Mouse (Mus musculus): ENCODE data around the gene Sec14l3. TPM values are rescaled to one million over a fixed set of nuclear protein-coding genes. Genes with fewer than 3 reads are reported as not detected.

Sec14l3 gene
- polyA plus RNA-seq, 1 experiment from 2014 or later: not detected

GRCm38 (mm10) chr11:4076633-4077032 lies 12.0 kb downstream of the Sec14l3 start:
- no peak overlapping the region for H3K4me3 ChIP-seq (ENCODE audit: low read depth, low read length)
- no peaks in the 10 kb centered on the region for H3K9me3 ChIP-seq (replicated peaks; ENCODE audit: control insufficient read depth, low read length)
- no peaks in the 10 kb centered on the region for H3K4me1 ChIP-seq (ENCODE audit: control insufficient read depth, insufficient read depth, low read length)
- H3K27ac ChIP-seq (ENCODE audit: low read depth, low read length): no peak overlapping the region
- H3K9ac ChIP-seq (ENCODE audit: low read depth, low read length): no peak overlapping the region
- no peak for ATAC-seq (replicated peaks; ENCODE audit: insufficient number of reproducible peaks, low FRiP score, low TSS enrichment)
- WGBS (ENCODE audit: insufficient replicate concordance): 13% methylated on average over 8 of the region's 8 CpGs
- H3K4me2 ChIP-seq: no peak overlapping the region
- no peaks in the 10 kb centered on the region; the same call in 1 of the 2 replicates for H3K27me3 ChIP-seq (ENCODE audit: control insufficient read depth, insufficient read depth, low read length)
- no peaks in the 10 kb centered on the region for H3K36me3 ChIP-seq (ENCODE audit: control insufficient read depth, insufficient read depth, low read length)

- no peak overlapping the region for H3K9ac ChIP-seq (ENCODE audit: low read depth, low read length)
- H3K27ac ChIP-seq (ENCODE audit: low read depth, low read length): no peak overlapping the region
- no peak overlapping the region for H3K4me2 ChIP-seq
- H3K27me3 ChIP-seq (ENCODE audit: control insufficient read depth, insufficient read depth, low read length): no peaks in the 10 kb centered on the region; the same call in 1 of the 2 replicates
- H3K4me3 ChIP-seq (ENCODE audit: low read depth, low read length): no peak overlapping the region
- H3K9me3 ChIP-seq (replicated peaks; ENCODE audit: control insufficient read depth, low read length): no peaks in the 10 kb centered on the region
- 71% methylated on average over 7 of the region's 7 CpGs for WGBS (ENCODE audit: insufficient replicate concordance)
- no peaks in the 10 kb centered on the region for H3K36me3 ChIP-seq (ENCODE audit: control insufficient read depth, insufficient read depth, low read length)
- ATAC-seq (replicated peaks; ENCODE audit: insufficient number of reproducible peaks, low FRiP score, low TSS enrichment): no peak
- no peaks in the 10 kb centered on the region for H3K4me1 ChIP-seq (ENCODE audit: control insufficient read depth, insufficient read depth, low read length)
These were observed 13.8 kb downstream of the Sec14l3 start for GRCm38 (mm10) chr11:4078267-4078933.

GRCm38 (mm10) chr11:4080219-4080618 lies 15.6 kb downstream of the Sec14l3 start:
- H3K27me3 ChIP-seq (ENCODE audit: control insufficient read depth, insufficient read depth, low read length): no peaks in the 10 kb centered on the region; the same call in 1 of the 2 replicates
- H3K4me2 ChIP-seq: no peak overlapping the region
- no peaks in the 10 kb centered on the region for H3K4me1 ChIP-seq (ENCODE audit: control insufficient read depth, insufficient read depth, low read length)
- ATAC-seq (replicated peaks; ENCODE audit: insufficient number of reproducible peaks, low FRiP score, low TSS enrichment): no peak
- 12% methylated on average over 4 of the region's 4 CpGs for WGBS (ENCODE audit: insufficient replicate concordance)
- no peaks in the 10 kb centered on the region for H3K36me3 ChIP-seq (ENCODE audit: control insufficient read depth, insufficient read depth, low read length)
- H3K9me3 ChIP-seq (replicated peaks; ENCODE audit: control insufficient read depth, low read length): no peaks in the 10 kb centered on the region
- no peak overlapping the region for H3K4me3 ChIP-seq (ENCODE audit: low read depth, low read length)
- H3K9ac ChIP-seq (ENCODE audit: low read depth, low read length): no peak overlapping the region
- H3K27ac ChIP-seq (ENCODE audit: low read depth, low read length): no peak overlapping the region

GRCm38 (mm10) chr11:4083316-4084078 lies 18.9 kb downstream of the Sec14l3 start:
- Histone ChIP-seq H3K9ac (ENCODE audit: low read depth, low read length) (no peak overlapping the region), H3K9me3 (replicated peaks; ENCODE audit: control insufficient read depth, low read length) (no peaks in the 10 kb centered on the region), H3K4me1 (ENCODE audit: control insufficient read depth, insufficient read depth, low read length) (no peaks in the 10 kb centered on the region), H3K36me3 (ENCODE audit: control insufficient read depth, insufficient read depth, low read length) (no peaks in the 10 kb centered on the region), H3K27me3 (ENCODE audit: control insufficient read depth, insufficient read depth, low read length) (no peaks in the 10 kb centered on the region; the same call in 1 of the 2 replicates), H3K4me3 (ENCODE audit: low read depth, low read length) (no peak overlapping the region), H3K27ac (ENCODE audit: low read depth, low read length) (no peak overlapping the region), H3K4me2 (no peak overlapping the region)
- 35% methylated on average over 5 of the region's 5 CpGs for WGBS (ENCODE audit: insufficient replicate concordance)
- no peak for ATAC-seq (replicated peaks; ENCODE audit: insufficient number of reproducible peaks, low FRiP score, low TSS enrichment)

GRCm38 (mm10) chr11:4086246-4086645 lies 21.6 kb downstream of the Sec14l3 start:
- no peak overlapping the region for H3K4me2 ChIP-seq
- H3K4me1 ChIP-seq (ENCODE audit: control insufficient read depth, insufficient read depth, low read length): no peaks in the 10 kb centered on the region
- H3K27ac ChIP-seq (ENCODE audit: low read depth, low read length): no peak overlapping the region
- H3K27me3 ChIP-seq (ENCODE audit: control insufficient read depth, insufficient read depth, low read length): no peaks in the 10 kb centered on the region
- no peak for ATAC-seq (replicated peaks; ENCODE audit: insufficient number of reproducible peaks, low FRiP score, low TSS enrichment)
- WGBS (ENCODE audit: insufficient replicate concordance): 53% methylated on average over 1 of the region's 1 CpGs
- H3K9me3 ChIP-seq (replicated peaks; ENCODE audit: control insufficient read depth, low read length): peaks cover 4% of the 10 kb centered on the region; the same call in 1 of the 2 replicates
- peaks cover 7% of the 10 kb centered on the region for H3K36me3 ChIP-seq (ENCODE audit: control insufficient read depth, insufficient read depth, low read length)
- no peak overlapping the region for H3K4me3 ChIP-seq (ENCODE audit: low read depth, low read length)
- no peak overlapping the region for H3K9ac ChIP-seq (ENCODE audit: low read depth, low read length)

GRCm38 (mm10) chr11:4087267-4087666 lies 22.6 kb downstream of the Sec14l3 start:
- Histone ChIP-seq H3K9me3 (replicated peaks; ENCODE audit: control insufficient read depth, low read length) (peaks cover 4% of the 10 kb centered on the region; the same call in 1 of the 2 replicates), H3K4me1 (ENCODE audit: control insufficient read depth, insufficient read depth, low read length) (no peaks in the 10 kb centered on the region), H3K27ac (ENCODE audit: low read depth, low read length) (no peak overlapping the region), H3K9ac (ENCODE audit: low read depth, low read length) (no peak overlapping the region), H3K36me3 (ENCODE audit: control insufficient read depth, insufficient read depth, low read length) (peaks cover 16% of the 10 kb centered on the region), H3K4me3 (ENCODE audit: low read depth, low read length) (no peak overlapping the region), H3K4me2 (no peak overlapping the region), H3K27me3 (ENCODE audit: control insufficient read depth, insufficient read depth, low read length) (no peaks in the 10 kb centered on the region)
- ATAC-seq (replicated peaks; ENCODE audit: insufficient number of reproducible peaks, low FRiP score, low TSS enrichment): no peak
- 55% methylated on average over 2 of the region's 2 CpGs for WGBS (ENCODE audit: insufficient replicate concordance)

GRCm38 (mm10) chr11:4093459-4094377 lies 29.1 kb downstream of the Sec14l3 start:
- Histone ChIP-seq H3K9me3 (replicated peaks; ENCODE audit: control insufficient read depth, low read length) (peaks cover 4% of the 10 kb centered on the region; the same call in 1 of the 2 replicates), H3K27me3 (ENCODE audit: control insufficient read depth, insufficient read depth, low read length) (no peaks in the 10 kb centered on the region), H3K4me2 (peak overlapping the region; percentile 95), H3K27ac (ENCODE audit: low read depth, low read length) (no peak overlapping the region), H3K36me3 (ENCODE audit: control insufficient read depth, insufficient read depth, low read length) (peaks cover 16% of the 10 kb centered on the region), H3K4me1 (ENCODE audit: control insufficient read depth, insufficient read depth, low read length) (peaks cover 19% of the 10 kb centered on the region; the same call in 1 of the 2 replicates), H3K4me3 (ENCODE audit: low read depth, low read length) (peak overlapping the region; percentile 61), H3K9ac (ENCODE audit: low read depth, low read length) (no peak overlapping the region)
- ATAC-seq (replicated peaks; ENCODE audit: insufficient number of reproducible peaks, low FRiP score, low TSS enrichment): no peak
- WGBS (ENCODE audit: insufficient replicate concordance): 74% methylated on average over 18 of the region's 18 CpGs

Measured in heart, embryonic 11.5 days (tissue).